Mouse (Mus musculus) frontal cortex, postnatal 36 days (tissue): Measurements from ENCODE around the gene Klra1.
"Not testable (repeated sequence)": the region's sequence is repeated elsewhere in the genome, so short reads cannot be mapped to it uniquely, and the experiment has no call there.

ENCODE experiments used
- DNase-seq, 2 experiments: peaks; one replicate each; pipeline ENCODE4 v3.0.0; 2022; ENCODE audit warnings: low spot score in 2 of 2

The Klra1 gene

GRCm38 (mm10) chr6:130386750-130387149 lies at the start of gene Klra1:
Klra1 (minus strand) TSS chr6:130386874.
- DNase-seq = no peak

GRCm38 (mm10) chr6:130429511-130429910 lies 42.8 kb upstream of the Klra1 start:
- no peak for DNase-seq

- no peak for DNase-seq
Measured at GRCm38 (mm10) chr6:130419158-130419557, 32.5 kb upstream of the Klra1 start.

- DNase-seq = no peak
Measured at GRCm38 (mm10) chr6:130404882-130405281, 18.2 kb upstream of the Klra1 start.

GRCm38 (mm10) chr6:130385803-130386202 lies 871 bp downstream of the Klra1 start:
- no peak for DNase-seq

GRCm38 (mm10) chr6:130382375-130382774 lies 4.3 kb downstream of the Klra1 start:
- no peak for DNase-seq

- DNase-seq = not testable (repeated sequence)
Measured at GRCm38 (mm10) chr6:130345381-130345780, 41.3 kb downstream of the Klra1 start.

- not testable (repeated sequence) for DNase-seq
Measured at GRCm38 (mm10) chr6:130341973-130342372, 44.7 kb downstream of the Klra1 start.

GRCm38 (mm10) chr6:130337411-130337810 lies 49.3 kb downstream of the Klra1 start, which contains the start of gene Klra3:
Klra3 (minus strand) TSS chr6:130337574.
- no peak for DNase-seq
